Comparison of ENCODE assay signal across 26 mouse cellular contexts in genomic region chr9:58683372-58683771, GRCm38 (mm10).
DNase-seq lines count a peak whose midpoint lies in the region; ATAC-seq and TF ChIP-seq lines count a peak whose summit lies in the region.
"Had no signal": no experiment of that assay in that cellular context is flagged by ENCODE, and none has a peak within 500 bp of the region (broad histone marks: within the 10 kb centered on the region; RNA-seq: fewer than 3 reads in every experiment).

No protein-coding gene starts in this region.

- H3K9ac ChIP-seq in ES-E14 (ENCODE audit: insufficient read depth, low read depth, low read length, poor library complexity, severe bottlenecking) = no peak overlapping the region
- H3K9ac ChIP-seq in liver, embryonic 11.5 days (ENCODE audit: low read depth, low read length) = no peak overlapping the region
- H3K9ac ChIP-seq: embryonic facial prominence, embryonic 12.5 days; forebrain, embryonic 12.5 days; heart, embryonic 15.5 days; hindbrain, embryonic 15.5 days; limb, embryonic 12.5 days; liver, embryonic 12.5 days; neural tube, embryonic 12.5 days; stomach, embryonic 15.5 days had no signal

- TF ChIP-seq CTCF in kidney, adult 2 months (conservative IDR thresholded peaks at IDR 0.05; ENCODE audit: insufficient read depth, insufficient read length, low read depth, low read length) = no peak

- ATAC-seq in liver, embryonic 11.5 days (replicated peaks; ENCODE audit: low FRiP score) = no peak
- ATAC-seq: activated CD4-positive, CD25-positive, alpha-beta regulatory T cell, adult 4 months; intestine, embryonic 16.5 days; liver, embryonic 12.5 days had no signal

- in situ Hi-C loops in ES-E14 (cut with MboI; ENCODE audit: low sequenced_read_pairs in 2 of 2, unreplicated experiment in 2 of 2) = no loop called here

- H3K9me3 ChIP-seq in ES-E14 (ENCODE audit: control insufficient read depth, insufficient read depth, low read depth, low read length) = no peaks in the 10 kb centered on the region
- H3K9me3 ChIP-seq in liver, embryonic 11.5 days (ENCODE audit: control insufficient read depth, low read length) = no peaks in the 10 kb centered on the region
- H3K9me3 ChIP-seq: embryonic facial prominence, embryonic 12.5 days; forebrain, embryonic 12.5 days; heart, embryonic 15.5 days; hindbrain, embryonic 15.5 days; limb, embryonic 12.5 days; liver, embryonic 12.5 days; neural tube, embryonic 12.5 days; stomach, embryonic 15.5 days had no signal

- H3K4me3 ChIP-seq in kidney, adult 2 months (ENCODE audit: insufficient read depth, low read depth, low read length) = no peak overlapping the region
- H3K4me3 ChIP-seq in ES-E14 (ENCODE audit: insufficient read depth in 1 of 2, low read depth in 1 of 2, low read length in 2 of 2, poor library complexity in 1 of 2, severe bottlenecking in 1 of 2) = no peak overlapping the region
- no peak overlapping the region for H3K4me3 ChIP-seq in liver, embryonic 11.5 days (ENCODE audit: low read depth, low read length)
- H3K4me3 ChIP-seq: embryonic facial prominence, embryonic 12.5 days; erythroblast, embryonic 14.5 days; forebrain, embryonic 12.5 days; heart, embryonic 15.5 days; hindbrain, embryonic 15.5 days; limb, embryonic 12.5 days; liver, embryonic 12.5 days; neural tube, embryonic 12.5 days; stomach, embryonic 15.5 days had no signal

- no peak overlapping the region for H3K27ac ChIP-seq in kidney, adult 2 months (ENCODE audit: insufficient read depth, low read depth, low read length)
- H3K27ac ChIP-seq in ES-E14 (ENCODE audit: insufficient read depth, low read depth, low read length, poor library complexity, severe bottlenecking) = no peak overlapping the region
- H3K27ac ChIP-seq in liver, embryonic 11.5 days (ENCODE audit: low read depth, low read length) = no peak overlapping the region
- H3K27ac ChIP-seq: embryonic facial prominence, embryonic 12.5 days; forebrain, embryonic 12.5 days; heart, embryonic 15.5 days; hindbrain, embryonic 15.5 days; limb, embryonic 12.5 days; liver, embryonic 12.5 days; neural tube, embryonic 12.5 days; stomach, embryonic 15.5 days had no signal

- H3K4me2 ChIP-seq in liver, embryonic 11.5 days = no peak overlapping the region
- H3K4me2 ChIP-seq: embryonic facial prominence, embryonic 12.5 days; forebrain, embryonic 12.5 days; heart, embryonic 15.5 days; hindbrain, embryonic 15.5 days; limb, embryonic 12.5 days; liver, embryonic 12.5 days; midbrain, embryonic 11.5 days; neural tube, embryonic 12.5 days; stomach, embryonic 15.5 days had no signal

- TF ChIP-seq POLR2A in kidney, adult 2 months (IDR thresholded peaks at IDR 0.05; ENCODE audit: low read depth, low read length) = no peak

- peak; percentile 15 for DNase-seq in cerebellum, adult 9-10 months
- DNase-seq in cerebellum, adult 11-12 months = no peak
- DNase-seq in kidney, adult 2 months = peak; percentile 60
- no peak for DNase-seq in kidney, adult 9 months
- DNase-seq in ES-E14 (ENCODE audit: low read depth, low spot score) = no peak
- peak; percentile 51 for DNase-seq in retina, embryonic 14.5 days (ENCODE audit: low spot score)
- no peak for DNase-seq in liver, embryonic 11.5 days (ENCODE audit: low spot score)
- DNase-seq: adrenal gland, adult 8-10 months; cerebellum, adult 8-10 months; gastrocnemius, postnatal 36 days; heart, postnatal 4 days; lung, adult 2 months; lung, postnatal 14 days; thymus, postnatal 25 days had no signal

- 42% methylated on average over 6 of the region's 6 CpGs for WGBS in kidney, adult 2 months
- WGBS in liver, embryonic 11.5 days = 83% methylated on average over 6 of the region's 6 CpGs

- H3K4me1 ChIP-seq in kidney, adult 2 months (ENCODE audit: control insufficient read depth, insufficient read depth, low read length) = no peaks in the 10 kb centered on the region
- H3K4me1 ChIP-seq in ES-E14 (ENCODE audit: control insufficient read depth in 2 of 2, insufficient read depth in 2 of 2, low read length in 2 of 2, poor library complexity in 1 of 2) = peaks cover 0 to 2% of the 10 kb centered on the region in 2 experiments; a peak in 1 of 4 replicates
- H3K4me1 ChIP-seq in liver, embryonic 11.5 days (replicated peaks; ENCODE audit: control insufficient read depth, insufficient read depth, low read length) = no peaks in the 10 kb centered on the region
- H3K4me1 ChIP-seq: embryonic facial prominence, embryonic 12.5 days; heart, embryonic 15.5 days; hindbrain, embryonic 15.5 days; liver, embryonic 12.5 days; stomach, embryonic 15.5 days had no signal

- H3K36me3 ChIP-seq in kidney, adult 2 months (ENCODE audit: control insufficient read depth, insufficient read depth, low read length) = no peaks in the 10 kb centered on the region
- no peaks in the 10 kb centered on the region for H3K36me3 ChIP-seq in ES-E14 (ENCODE audit: control insufficient read depth, insufficient read depth, low read length, poor library complexity, severe bottlenecking)
- H3K36me3 ChIP-seq in liver, embryonic 11.5 days (ENCODE audit: control insufficient read depth, insufficient read depth, low read length) = no peaks in the 10 kb centered on the region
- H3K36me3 ChIP-seq: embryonic facial prominence, embryonic 12.5 days; forebrain, embryonic 12.5 days; heart, embryonic 15.5 days; hindbrain, embryonic 15.5 days; limb, embryonic 12.5 days; liver, embryonic 12.5 days; neural tube, embryonic 12.5 days; stomach, embryonic 15.5 days had no signal

- H3K27me3 ChIP-seq in kidney, adult 2 months (replicated peaks; ENCODE audit: control insufficient read depth, insufficient read depth, low read length) = no peaks in the 10 kb centered on the region
- no peaks in the 10 kb centered on the region for H3K27me3 ChIP-seq in liver, embryonic 11.5 days (replicated peaks; ENCODE audit: control insufficient read depth, insufficient read depth, low read length)
- H3K27me3 ChIP-seq: embryonic facial prominence, embryonic 12.5 days; forebrain, embryonic 12.5 days; heart, embryonic 15.5 days; hindbrain, embryonic 15.5 days; limb, embryonic 12.5 days; liver, embryonic 12.5 days; neural tube, embryonic 12.5 days; stomach, embryonic 15.5 days had no signal

TF ChIP-seq in ES-E14, 5 proteins besides CTCF, POLR2A, EP300 and RAD21:
- TF ChIP-seq ZNF384 (IDR thresholded peaks at IDR 0.05; ENCODE audit: low read depth, low read length) (no peak), MAFK (IDR thresholded peaks at IDR 0.05; ENCODE audit: insufficient read depth, low read depth, low read length) (0 out of 2 replicates have a peak, but pooled peaks have one; percentile 28)

Comparison
In these comparisons a context has a peak if more than half of its experiments do, and no peak if none do; other contexts are left out.
1. DNase-seq: peak in cerebellum, adult 9-10 months (single experiment), kidney, adult 2 months (single experiment) and retina, embryonic 14.5 days (single experiment); none in cerebellum, adult 11-12 months (single experiment), kidney, adult 9 months (single experiment), ES-E14 (single experiment) and liver, embryonic 11.5 days (single experiment).